Mouse (Mus musculus) spleen, adult 2 months (tissue): ENCODE measurements at regions not wholly inside any gene's neighbourhood (a gene's known extent, or its start where the extent isn't known, plus 50 kb on each side); places are given as distances from the start of the nearest gene placed in this dataset.

ENCODE experiments used
- CTCF ChIP-seq: fragments of 200-500 bp; IDR thresholded peaks from 2 replicates; pipeline ENCODE4 v1.5.1; 2011; ENCODE audit warnings: mild to moderate bottlenecking, inconsistent platforms; ENCODE audit not compliant: insufficient read depth, insufficient read length, insufficient replicate concordance; ENCODE audit errors: extremely low read depth
- POLR2A ChIP-seq: fragments of 200-500 bp; IDR thresholded peaks from 2 replicates; pipeline ENCODE4 v1.6.1; 2011; ENCODE audit warnings: low read depth, low read length, inconsistent platforms

- TF ChIP-seq POLR2A (no peak), CTCF (no peak)
Measured at GRCm38 (mm10) chr11:31732342-31732741, 60.7 kb upstream of the Bod1 start.
